Mouse (Mus musculus) adrenal gland, adult 8-10 months (tissue): ENCODE data around the gene Zfp873. TPM values are rescaled to one million over a fixed set of nuclear protein-coding genes. Genes with fewer than 3 reads are reported as not detected.
A peak's percentile ranks its signal among the peaks of the same experiment; 100 is the strongest.
"Not testable (repeated sequence)": the region's sequence is repeated elsewhere in the genome, so short reads cannot be mapped to it uniquely, and the experiment has no call there.

Experiments
- DNase-seq: peaks from one replicate; pipeline ENCODE4 v3.0.0; 2022
- total RNA-seq, 4 experiments: library from RNA; stranded (reverse); gene quantifications; 2 replicates each; pipeline ENCODE4 v1.2.4; 2022

Zfp873 gene
- total RNA-seq: 10 to 100 TPM in 2 of 4 experiments, 1 to 10 TPM in 2; 7.0 to 13.5 (median 10.1) TPM

DNA sequence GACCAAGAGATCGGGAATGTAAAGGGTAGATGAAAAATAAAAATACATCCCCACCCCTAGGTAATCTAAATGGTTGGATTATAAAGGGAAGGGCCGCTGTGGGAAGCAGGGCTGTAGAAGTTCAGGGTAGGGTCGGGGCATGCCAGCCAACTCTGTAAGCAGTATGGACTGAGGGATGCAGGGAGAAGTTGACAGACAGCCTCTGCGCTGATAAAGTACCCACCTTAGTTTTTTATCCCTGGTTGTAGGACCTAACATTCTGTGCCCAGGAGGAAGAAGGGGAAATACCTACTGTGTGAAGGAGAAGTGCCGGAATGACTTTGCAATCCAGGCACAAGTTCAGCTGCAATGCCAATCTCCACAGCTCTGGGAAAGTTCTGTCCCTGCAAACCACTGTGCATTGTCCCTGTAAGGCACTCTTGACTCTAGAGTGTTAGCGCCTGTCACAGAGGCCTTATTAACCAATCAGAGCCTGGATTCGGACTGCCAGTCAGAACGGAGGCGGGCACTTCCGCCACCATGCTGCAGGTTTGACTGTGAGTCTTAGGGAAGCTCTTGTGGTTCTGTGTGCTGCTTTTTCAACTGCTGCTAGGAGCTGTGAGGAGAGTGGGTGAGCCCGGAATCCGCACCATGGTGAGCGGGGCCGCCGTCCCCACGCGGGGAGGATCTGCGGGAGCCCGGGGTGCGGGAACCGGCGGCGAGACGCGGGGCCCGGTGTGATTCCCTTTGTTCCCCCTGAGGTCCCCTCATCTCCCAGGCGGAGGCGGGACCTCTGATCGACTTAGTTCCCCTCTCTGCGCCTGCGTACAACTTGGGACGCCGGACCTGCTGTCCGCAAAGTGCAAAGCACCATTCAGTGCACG lies at the start of gene Zfp873:
Gene Zfp873 (plus strand): TSS at position 527 of the 863 bp plus-strand sequence.
- peak; percentile 91 for DNase-seq

DNA sequence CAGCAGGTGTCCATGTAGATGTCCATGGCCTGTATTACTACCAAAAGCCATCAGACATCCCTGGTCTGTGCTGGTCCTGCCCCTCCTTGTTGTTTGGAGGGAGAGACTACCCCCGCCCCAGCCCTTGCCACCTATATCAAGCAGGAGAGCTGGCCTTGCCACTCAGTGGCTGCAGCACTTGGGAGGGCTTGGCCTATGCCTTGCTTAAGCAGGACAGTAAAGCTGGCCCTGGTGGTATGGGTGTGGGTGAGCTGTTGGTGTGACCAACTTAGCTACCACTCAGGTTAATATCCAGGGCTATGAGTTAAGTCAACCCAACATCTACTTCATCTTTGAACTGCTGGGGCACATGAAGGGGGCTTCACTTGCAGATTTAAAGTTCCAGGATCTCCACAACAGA lies 44.7 kb upstream of the Zfp873 start:
- DNase-seq: not testable (repeated sequence)

DNA sequence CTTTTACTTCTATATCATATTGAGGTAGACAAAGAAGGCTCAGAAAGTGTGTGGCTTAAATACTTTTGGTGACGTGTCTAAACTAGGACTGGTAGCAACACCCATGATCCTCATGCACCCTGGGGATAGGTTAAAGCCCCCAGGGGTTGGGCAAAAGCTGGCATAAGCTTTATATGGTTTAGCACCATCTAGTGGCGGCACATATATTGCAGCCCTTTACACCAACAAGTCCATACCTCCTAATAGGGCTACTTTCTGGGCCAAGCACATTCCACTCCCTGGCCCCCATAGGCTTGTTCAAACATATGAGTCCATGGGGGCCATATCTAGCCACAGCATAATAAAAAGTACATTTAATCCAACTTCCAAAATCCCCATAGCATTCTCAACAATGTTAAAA lies 43.1 kb upstream of the Zfp873 start:
- not testable (repeated sequence) for DNase-seq

- no peak for DNase-seq
These were observed 5.7 kb upstream of the Zfp873 start for GRCm38 (mm10) chr10:82042191-82042590.

DNA sequence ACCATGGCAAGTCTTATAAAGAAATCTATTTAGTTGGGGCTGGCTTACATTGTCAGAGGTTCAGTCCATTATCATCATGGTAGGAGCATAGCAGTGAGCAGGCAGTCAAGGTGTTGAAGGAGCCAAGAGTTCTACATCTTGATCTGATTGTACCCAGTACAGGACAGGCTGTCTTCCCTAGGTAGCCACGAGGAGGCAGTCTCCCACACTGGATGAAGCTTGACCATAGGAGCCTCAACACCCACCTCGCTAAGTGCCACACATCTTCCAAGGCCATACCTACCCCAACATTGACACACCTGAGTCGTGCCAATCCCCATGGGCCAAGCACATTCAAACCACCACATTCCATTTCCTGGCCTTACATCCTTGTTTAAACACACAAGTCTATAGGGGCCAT lies 1.3 kb upstream of the Zfp873 start:
- DNase-seq: no peak

GRCm38 (mm10) chr10:82048460-82048804 lies 509 bp downstream of the Zfp873 start:
- not testable (repeated sequence) for DNase-seq

GRCm38 (mm10) chr10:82082728-82083621 lies 35.1 kb downstream of the Zfp873 start, which contains the start of gene BC024063:
Gene BC024063 (plus strand): TSS chr10:82083353.
- DNase-seq: peak; percentile 38

- DNase-seq: not testable (repeated sequence)
These were observed 35.7 kb downstream of the Zfp873 start for GRCm38 (mm10) chr10:82083622-82083971.

Other genes starting within 250 kb of the Zfp873 start
- 1 to 10 TPM; 1.9 to 3.0 (median 2.5) TPM for gene Gm4767, start 235.9 kb upstream of the Zfp873 start, total RNA-seq
- gene Gm32687, start 184.2 kb upstream of the Zfp873 start, total RNA-seq: 1 to 10 TPM; 2.5 to 5.6 (median 4.3) TPM
- gene Zfp781, start 117.6 kb upstream of the Zfp873 start, total RNA-seq: 1 to 10 TPM in 3 of 4 experiments, under 1 TPM in 1; 0.35 to 1.8 (median 1.3) TPM
- gene BC024063, start 35.2 kb downstream of the Zfp873 start, total RNA-seq: 1 to 10 TPM; 3.4 to 6.3 (median 4.7) TPM
- gene AU041133, start 79.9 kb downstream of the Zfp873 start, total RNA-seq: 1 to 10 TPM; 3.8 to 9.4 (median 6.9) TPM
- 10 to 100 TPM in 2 of 4 experiments, 1 to 10 TPM in 2; 7.7 to 13.5 (median 9.9) TPM for gene Zfp938, start 193.2 kb downstream of the Zfp873 start, total RNA-seq